Mouse (Mus musculus) skeletal muscle tissue, adult 2 months (tissue): ENCODE data around the gene Raver2.

Source experiments
- DNase-seq: peaks from one replicate; pipeline ENCODE4 v3.0.0-alpha.2; 2012; ENCODE audit warnings: low read depth, low spot score

Raver2 gene

GRCm38 (mm10) chr4:101093292-101093691 is 24.5 kb downstream of the Raver2 start:
- DNase-seq = no peak

- DNase-seq = peak; percentile 13
Measured at GRCm38 (mm10) chr4:101107122-101107521, 38.3 kb downstream of the Raver2 start.

- no peak for DNase-seq
Measured at GRCm38 (mm10) chr4:101121002-101121401, 52.2 kb downstream of the Raver2 start.

GRCm38 (mm10) chr4:101135013-101135412 is 66.2 kb downstream of the Raver2 start:
- DNase-seq = no peak

- DNase-seq = no peak
Measured at GRCm38 (mm10) chr4:101135909-101136308, 67.1 kb downstream of the Raver2 start.

- DNase-seq = no peak
Measured at GRCm38 (mm10) chr4:101137975-101138374, 69.2 kb downstream of the Raver2 start.

GRCm38 (mm10) chr4:101141768-101142167 is 73.0 kb downstream of the Raver2 start:
- DNase-seq = no peak

GRCm38 (mm10) chr4:101143901-101144300 is 75.1 kb downstream of the Raver2 start:
- no peak for DNase-seq

- no peak for DNase-seq
Measured at GRCm38 (mm10) chr4:101144361-101144760, 75.6 kb downstream of the Raver2 start.

GRCm38 (mm10) chr4:101144790-101145189 is 76.0 kb downstream of the Raver2 start:
- no peak for DNase-seq

- DNase-seq = peak; percentile 56
Measured at GRCm38 (mm10) chr4:101146047-101146745, 77.4 kb downstream of the Raver2 start.

GRCm38 (mm10) chr4:101146891-101147655 is 78.3 kb downstream of the Raver2 start:
- DNase-seq = no peak

- peak; percentile 27 for DNase-seq
Measured at GRCm38 (mm10) chr4:101155541-101155940, 86.8 kb downstream of the Raver2 start.

- no peak for DNase-seq
Measured at GRCm38 (mm10) chr4:101157476-101157875, 88.7 kb downstream of the Raver2 start.

GRCm38 (mm10) chr4:101158282-101158681 is 89.5 kb downstream of the Raver2 start:
- DNase-seq = no peak

GRCm38 (mm10) chr4:101159191-101159764 is 90.5 kb downstream of the Raver2 start:
- no peak for DNase-seq

GRCm38 (mm10) chr4:101160821-101161220 is 92.0 kb downstream of the Raver2 start:
- no peak for DNase-seq

GRCm38 (mm10) chr4:101164189-101164588 is 95.4 kb downstream of the Raver2 start:
- DNase-seq = no peak

GRCm38 (mm10) chr4:101164673-101165072 is 95.9 kb downstream of the Raver2 start:
- DNase-seq = no peak

- DNase-seq = no peak
Measured at GRCm38 (mm10) chr4:101165776-101166175, 97.0 kb downstream of the Raver2 start.

- DNase-seq = no peak
Measured at GRCm38 (mm10) chr4:101167777-101168176, 99.0 kb downstream of the Raver2 start.

- peak; percentile 73 for DNase-seq
Measured at GRCm38 (mm10) chr4:101168189-101168778, 99.5 kb downstream of the Raver2 start.
